Mouse (Mus musculus): ENCODE results near the gene Klra1.

DNA sequence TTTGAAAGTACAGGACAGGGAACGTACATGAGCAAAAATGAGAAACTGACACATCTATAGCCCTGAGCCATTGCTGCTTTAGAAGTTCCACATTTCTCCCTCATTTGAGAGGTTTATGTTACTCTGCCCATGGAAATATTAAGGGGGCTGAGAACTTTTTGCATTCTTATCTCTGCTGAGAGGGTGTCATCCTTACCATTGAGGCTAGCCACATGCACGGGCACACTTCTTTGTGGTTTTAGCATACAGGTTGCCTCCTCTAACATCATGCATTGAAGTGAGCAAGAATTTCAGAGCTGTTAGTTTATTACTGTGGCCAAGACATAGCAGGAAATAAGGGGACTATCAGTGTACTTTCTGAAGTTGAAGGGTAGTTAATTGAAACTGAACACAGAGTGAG, 32.5 kb upstream of the Klra1 start:
- no peak for TF ChIP-seq CTCF (IDR thresholded peaks at IDR 0.05; ENCODE audit: borderline replicate concordance, control insufficient read depth, extremely low read depth, insufficient read depth, low read length, poor library complexity)
- TF ChIP-seq POLR2A (IDR thresholded peaks at IDR 0.05; ENCODE audit: control insufficient read depth, extremely low read depth, insufficient read depth, low read length, poor library complexity) = no peak

Measured in thymus, adult 2 months (tissue).